Mouse (Mus musculus) embryo, embryonic 9.5 days (tissue): ENCODE measurements around the gene Hexa.
A peak's percentile ranks its signal among the peaks of the same experiment; 100 is the strongest.

ENCODE experiments used
- DNase-seq: peaks from one replicate; pipeline ENCODE4 v3.0.0-alpha.2; 2017; ENCODE audit errors: extremely low spot score

Hexa gene

GRCm38 (mm10) chr9:59553719-59554118, 14.4 kb downstream of the Hexa start:
- no peak for DNase-seq

GRCm38 (mm10) chr9:59565600-59565999, 26.3 kb downstream of the Hexa start:
- DNase-seq = peak; percentile 61

GRCm38 (mm10) chr9:59567111-59567510, 27.8 kb downstream of the Hexa start:
- peak; percentile 55 for DNase-seq

- no peak for DNase-seq
Observed at GRCm38 (mm10) chr9:59571852-59572251, 32.5 kb downstream of the Hexa start.

GRCm38 (mm10) chr9:59577401-59577800, 38.1 kb downstream of the Hexa start:
- no peak for DNase-seq

GRCm38 (mm10) chr9:59577844-59578504, 38.6 kb downstream of the Hexa start, which contains the start of gene Celf6:
TSS of gene Celf6 (plus strand) at chr9:59577917.
- DNase-seq = peak; percentile 100

- no peak for DNase-seq
Observed at GRCm38 (mm10) chr9:59578505-59578867, 39.1 kb downstream of the Hexa start.

- peak; percentile 78 for DNase-seq
Observed at GRCm38 (mm10) chr9:59584871-59585308, 45.5 kb downstream of the Hexa start.

- DNase-seq = no peak
Observed at GRCm38 (mm10) chr9:59588252-59588651, 48.9 kb downstream of the Hexa start.

GRCm38 (mm10) chr9:59588710-59589671, 49.7 kb downstream of the Hexa start:
- DNase-seq = peak; percentile 17

- DNase-seq = no peak
Observed at GRCm38 (mm10) chr9:59589703-59590439, 50.5 kb downstream of the Hexa start.

- no peak for DNase-seq
Observed at GRCm38 (mm10) chr9:59601661-59602060, 62.3 kb downstream of the Hexa start.

- DNase-seq = no peak
Observed at GRCm38 (mm10) chr9:59605967-59606366, 66.6 kb downstream of the Hexa start.

- DNase-seq = no peak
Observed at GRCm38 (mm10) chr9:59610950-59611349, 71.6 kb downstream of the Hexa start.
